Mouse (Mus musculus) macrophage (primary cell): Measurements from ENCODE around the gene Tbx10. TPM values are rescaled to one million over a fixed set of nuclear protein-coding genes. Genes with fewer than 3 reads are reported as not detected.
"Not testable (repeated sequence)": the region's sequence is repeated elsewhere in the genome, so short reads cannot be mapped to it uniquely, and the experiment has no call there.

Source experiments
- H3K27ac ChIP-seq: fragments of 350-480 bp; formaldehyde crosslinking; 2 replicates; pipeline ENCODE4 v1.9.0; 2021
- H3K36me3 ChIP-seq: fragments of 350-480 bp; formaldehyde crosslinking; 2 replicates; pipeline ENCODE4 v1.9.0; 2021; ENCODE audit errors: inconsistent target
- H3K4me3 ChIP-seq: fragments of 350-480 bp; formaldehyde crosslinking; 2 replicates; pipeline ENCODE4 v1.9.0; 2021; ENCODE audit errors: inconsistent target
- H3K79me2 ChIP-seq: fragments of 350-480 bp; formaldehyde crosslinking; 2 replicates; pipeline ENCODE4 v1.9.0; 2021; ENCODE audit errors: inconsistent target
- WGBS: methylation state at CpG from one replicate; pipeline ENCODE4 v1.1.7; 2026; ENCODE audit warnings: inconsistent platforms; ENCODE audit not compliant: missing documents; 5-methylcytosine and 5-hydroxymethylcytosine counted together
- polyA plus RNA-seq: library from polyadenylated mRNA; stranded (reverse); fragments of 250-400 nt; gene quantifications from 3 replicates; pipeline ENCODE4 v1.2.4, GENCODE M21; 2018; ENCODE audit warnings: inconsistent platforms
- total RNA-seq, 78 experiments: library from RNA; depleted of rRNA; stranded (reverse); fragments of 250-400 nt; gene quantifications; 1 replicate in 9 of 78; 2 replicates in 24 of 78; 3 replicates in 43 of 78; 4 replicates in 2 of 78; pipeline ENCODE4 v1.2.4; 2018; ENCODE audit warnings: inconsistent platforms in 56 of 78

Tbx10 gene
- total RNA-seq (2018; cell fraction: chromatin; rRNA removed): not detected
- total RNA-seq (2018; cell fraction: cytosol; rRNA removed): not detected
- not detected for total RNA-seq (2018; cell fraction: nucleus; rRNA removed)
- not detected in 3 replicates for polyA plus RNA-seq

GRCm38 (mm10) chr19:3992416-3992815 is at the start of gene Tbx10:
Gene Tbx10, plus strand, starts transcription at chr19:3992752.
- H3K36me3 ChIP-seq: no peaks in the 10 kb centered on the region

GRCm38 (mm10) chr19:3942986-3943735 is 49.4 kb upstream of the Tbx10 start:
- H3K4me3 ChIP-seq: no peak overlapping the region
- 54% methylated on average over 27 of the region's 27 CpGs for WGBS
- H3K79me2 ChIP-seq: peaks cover 62% of the 10 kb centered on the region; the same call in 1 of the 2 replicates
- H3K27ac ChIP-seq: no peak overlapping the region
- H3K36me3 ChIP-seq: peaks cover 75% of the 10 kb centered on the region

More at GRCm38 (mm10) chr19:3992416-3992815, at the start of gene Tbx10:
- Histone ChIP-seq H3K79me2 (no peaks in the 10 kb centered on the region), H3K27ac (no peak within 1 kb of the TSS), H3K4me3 (no peak within 1 kb of the TSS)
- 82% methylated on average over 5 of the region's 5 CpGs for WGBS

GRCm38 (mm10) chr19:3945872-3946564 is 46.5 kb upstream of the Tbx10 start:
- Histone ChIP-seq H3K36me3 (peaks cover 88% of the 10 kb centered on the region), H3K79me2 (peaks cover 34% of the 10 kb centered on the region; the same call in 1 of the 2 replicates), H3K27ac (no peak overlapping the region), H3K4me3 (no peak overlapping the region)
- 19% methylated on average over 8 of the region's 10 CpGs for WGBS

- no peak overlapping the region for H3K4me3 ChIP-seq
- H3K79me2 ChIP-seq: peaks cover 27% of the 10 kb centered on the region; the same call in 1 of the 2 replicates
- no peak overlapping the region for H3K27ac ChIP-seq
- peaks cover 81% of the 10 kb centered on the region for H3K36me3 ChIP-seq
- WGBS: 64% methylated on average over 2 of the region's 2 CpGs
Observed at GRCm38 (mm10) chr19:3946715-3947114, 45.8 kb upstream of the Tbx10 start.

GRCm38 (mm10) chr19:3947813-3948212 is 44.7 kb upstream of the Tbx10 start:
- H3K4me3 ChIP-seq: no peak overlapping the region
- no peak overlapping the region for H3K27ac ChIP-seq
- WGBS: 90% methylated on average over 3 of the region's 3 CpGs
- peaks cover 70% of the 10 kb centered on the region for H3K36me3 ChIP-seq
- H3K79me2 ChIP-seq: peaks cover 16% of the 10 kb centered on the region; the same call in 1 of the 2 replicates

GRCm38 (mm10) chr19:3948546-3948945 is 44.0 kb upstream of the Tbx10 start:
- H3K36me3 ChIP-seq: peaks cover 63% of the 10 kb centered on the region
- WGBS: 97% methylated on average over 14 of the region's 14 CpGs
- H3K79me2 ChIP-seq: peaks cover 8% of the 10 kb centered on the region; the same call in 1 of the 2 replicates
- H3K4me3 ChIP-seq: no peak overlapping the region
- no peak overlapping the region for H3K27ac ChIP-seq

GRCm38 (mm10) chr19:3950331-3950730 is 42.2 kb upstream of the Tbx10 start:
- 95% methylated on average over 3 of the region's 3 CpGs for WGBS
- no peak overlapping the region for H3K27ac ChIP-seq
- no peak overlapping the region for H3K4me3 ChIP-seq
- H3K79me2 ChIP-seq: no peaks in the 10 kb centered on the region
- peaks cover 48% of the 10 kb centered on the region for H3K36me3 ChIP-seq

GRCm38 (mm10) chr19:3951461-3951860 is 41.1 kb upstream of the Tbx10 start:
- no peak overlapping the region for H3K4me3 ChIP-seq
- peaks cover 37% of the 10 kb centered on the region for H3K36me3 ChIP-seq
- no peaks in the 10 kb centered on the region for H3K79me2 ChIP-seq
- no peak overlapping the region for H3K27ac ChIP-seq

GRCm38 (mm10) chr19:3952099-3952498 is 40.5 kb upstream of the Tbx10 start:
- WGBS: 71% methylated on average over 1 of the region's 1 CpGs
- H3K27ac ChIP-seq: no peak overlapping the region
- no peak overlapping the region for H3K4me3 ChIP-seq
- H3K79me2 ChIP-seq: no peaks in the 10 kb centered on the region
- peaks cover 31% of the 10 kb centered on the region for H3K36me3 ChIP-seq

GRCm38 (mm10) chr19:3955033-3955432 is 37.5 kb upstream of the Tbx10 start:
- H3K79me2 ChIP-seq: no peaks in the 10 kb centered on the region
- 85% methylated on average over 3 of the region's 3 CpGs for WGBS
- peaks cover 1% of the 10 kb centered on the region; the same call in 1 of the 2 replicates for H3K36me3 ChIP-seq
- H3K27ac ChIP-seq: no peak overlapping the region
- H3K4me3 ChIP-seq: no peak overlapping the region

- Histone ChIP-seq H3K4me3 (no peak overlapping the region), H3K79me2 (no peaks in the 10 kb centered on the region), H3K27ac (no peak overlapping the region), H3K36me3 (no peaks in the 10 kb centered on the region)
- 80% methylated on average over 4 of the region's 4 CpGs for WGBS
Observed at GRCm38 (mm10) chr19:3955804-3956203, 36.7 kb upstream of the Tbx10 start.

- WGBS: 93% methylated on average over 4 of the region's 5 CpGs
- H3K4me3 ChIP-seq, H3K36me3 ChIP-seq, H3K27ac ChIP-seq, H3K79me2 ChIP-seq: not testable (repeated sequence)
Observed at GRCm38 (mm10) chr19:3957296-3958036, 35.1 kb upstream of the Tbx10 start.

GRCm38 (mm10) chr19:3958470-3958869 is 34.1 kb upstream of the Tbx10 start, which contains the start of gene Aldh3b3:
Gene Aldh3b3, plus strand, starts transcription at chr19:3958645.
- no peaks in the 10 kb centered on the region for H3K79me2 ChIP-seq
- no peak within 1 kb of the TSS for H3K27ac ChIP-seq
- no peaks in the 10 kb centered on the region for H3K36me3 ChIP-seq
- no peak within 1 kb of the TSS for H3K4me3 ChIP-seq
- 88% methylated on average over 3 of the region's 4 CpGs for WGBS

GRCm38 (mm10) chr19:3959030-3959429 is 33.5 kb upstream of the Tbx10 start:
- H3K79me2 ChIP-seq: no peaks in the 10 kb centered on the region
- no peaks in the 10 kb centered on the region for H3K36me3 ChIP-seq
- no peak overlapping the region for H3K27ac ChIP-seq

More at GRCm38 (mm10) chr19:3959030-3959429, 33.5 kb upstream of the Tbx10 start:
- H3K4me3 ChIP-seq: no peak overlapping the region
